Mouse (Mus musculus): ENCODE measurements around the gene Mafk.

Mafk gene

GRCm38 (mm10) chr5:139796900-139797299 is 5.6 kb downstream of the Mafk start:
- no peak for DNase-seq (ENCODE audit: low read depth, low spot score)

GRCm38 (mm10) chr5:139797473-139798167 is 6.3 kb downstream of the Mafk start:
- peak; percentile 67 for DNase-seq (ENCODE audit: low read depth, low spot score)

GRCm38 (mm10) chr5:139798168-139798900 is 7.0 kb downstream of the Mafk start:
- no peak for DNase-seq (ENCODE audit: low read depth, low spot score)

- no peak for DNase-seq (ENCODE audit: low read depth, low spot score)
These were observed 7.7 kb downstream of the Mafk start for GRCm38 (mm10) chr5:139799041-139799440.

- no peak for DNase-seq (ENCODE audit: low read depth, low spot score)
These were observed 8.7 kb downstream of the Mafk start for GRCm38 (mm10) chr5:139799801-139800590.

GRCm38 (mm10) chr5:139801231-139801630 is 9.9 kb downstream of the Mafk start:
- DNase-seq (ENCODE audit: low read depth, low spot score) = no peak

GRCm38 (mm10) chr5:139801880-139802279 is 10.6 kb downstream of the Mafk start:
- DNase-seq (ENCODE audit: low read depth, low spot score) = no peak

- DNase-seq (ENCODE audit: low read depth, low spot score) = no peak
These were observed 11.9 kb downstream of the Mafk start for GRCm38 (mm10) chr5:139803165-139803564.

- DNase-seq (ENCODE audit: low read depth, low spot score) = peak; percentile 53
These were observed 12.3 kb downstream of the Mafk start for GRCm38 (mm10) chr5:139803601-139804102.

- no peak for DNase-seq (ENCODE audit: low read depth, low spot score)
These were observed 12.8 kb downstream of the Mafk start for GRCm38 (mm10) chr5:139804107-139804551.

- no peak for DNase-seq (ENCODE audit: low read depth, low spot score)
These were observed 13.3 kb downstream of the Mafk start for GRCm38 (mm10) chr5:139804573-139805111.

GRCm38 (mm10) chr5:139805924-139806323 is 14.6 kb downstream of the Mafk start:
- no peak for DNase-seq (ENCODE audit: low read depth, low spot score)

- DNase-seq (ENCODE audit: low read depth, low spot score) = no peak
These were observed 18.1 kb downstream of the Mafk start for GRCm38 (mm10) chr5:139809397-139809796.

- DNase-seq (ENCODE audit: low read depth, low spot score) = no peak
These were observed 20.5 kb downstream of the Mafk start for GRCm38 (mm10) chr5:139811677-139812397.

GRCm38 (mm10) chr5:139812398-139813125 is 21.2 kb downstream of the Mafk start:
- DNase-seq (ENCODE audit: low read depth, low spot score) = no peak

- no peak for DNase-seq (ENCODE audit: low read depth, low spot score)
These were observed 21.8 kb downstream of the Mafk start for GRCm38 (mm10) chr5:139813126-139813490.

GRCm38 (mm10) chr5:139813963-139814381 is 22.7 kb downstream of the Mafk start:
- no peak for DNase-seq (ENCODE audit: low read depth, low spot score)

- no peak for DNase-seq (ENCODE audit: low read depth, low spot score)
These were observed 24.7 kb downstream of the Mafk start for GRCm38 (mm10) chr5:139815964-139816363.

- DNase-seq (ENCODE audit: low read depth, low spot score) = no peak
These were observed 25.1 kb downstream of the Mafk start for GRCm38 (mm10) chr5:139816445-139816844.

- DNase-seq (ENCODE audit: low read depth, low spot score) = no peak
These were observed 26.0 kb downstream of the Mafk start for GRCm38 (mm10) chr5:139817292-139817691.

Measured in embryo, embryonic 11.5 days (tissue).